Mouse (Mus musculus) brain, embryonic 14.5 days (tissue): ENCODE measurements around the gene Smim27. TPM values are rescaled to one million over a fixed set of nuclear protein-coding genes. Genes with fewer than 3 reads are reported as not detected.

Experiments
- DNase-seq: peaks from one replicate; pipeline ENCODE4 v3.0.0-alpha.2; 2011; ENCODE audit warnings: low read depth
- CTCF ChIP-seq: fragments of 200-500 bp; IDR thresholded peaks from 2 replicates; pipeline ENCODE4 v1.5.1; 2012; ENCODE audit warnings: inconsistent platforms, mild to moderate bottlenecking, moderate library complexity, borderline replicate concordance; ENCODE audit not compliant: insufficient read depth, insufficient read length; ENCODE audit errors: extremely low read depth
- POLR2A ChIP-seq: fragments of 200-500 bp; IDR thresholded peaks from 2 replicates; pipeline ENCODE4 v1.6.1; 2012; ENCODE audit warnings: mild to moderate bottlenecking, inconsistent platforms, borderline replicate concordance; ENCODE audit not compliant: poor library complexity, insufficient read depth, insufficient read length, severe bottlenecking; ENCODE audit errors: extremely low read depth
- polyA plus RNA-seq: library from polyadenylated mRNA; depleted of rRNA; stranded (reverse); fragments of >200 nt; gene quantifications from 2 replicates; pipeline ENCODE4 v1.2.3, GENCODE M21; 2012; rRNA removed

The Smim27 gene
- polyA plus RNA-seq, result 4.4 and 7.6 TPM in 2 replicates

DNA sequence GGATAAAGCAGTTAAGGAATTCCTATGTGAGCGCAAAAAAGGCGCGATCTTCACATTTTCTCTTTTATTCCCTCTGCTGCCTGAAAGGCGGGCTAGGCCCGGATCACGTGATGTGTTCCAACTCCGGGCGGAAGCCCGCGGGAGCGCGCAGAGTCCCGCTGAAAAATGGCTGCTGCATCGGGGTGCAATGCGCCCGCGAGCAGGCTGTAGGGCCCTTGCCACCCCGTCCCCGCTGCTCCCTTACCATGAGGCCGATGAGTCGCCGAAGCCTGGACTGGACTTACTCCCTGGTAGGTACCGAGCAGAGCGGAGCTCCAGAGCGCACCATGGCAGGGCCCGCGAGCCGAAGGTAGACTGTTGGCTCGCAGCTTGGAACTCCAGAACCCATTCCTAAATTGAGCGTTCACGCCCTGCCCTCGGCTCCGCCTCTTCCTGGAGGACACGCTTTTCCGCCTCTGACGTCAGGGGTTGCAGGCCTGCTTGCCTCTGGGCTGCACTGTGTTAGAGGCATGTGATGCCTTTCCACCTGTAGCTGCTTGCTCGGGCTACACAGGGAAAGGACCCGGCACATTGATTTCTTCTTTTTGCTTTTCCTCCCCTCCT lies at the start of gene Smim27, which contains the start of gene Topors:
Smim27 (plus strand) TSS at position 150 of the 603 bp plus-strand sequence.
Topors (minus strand) TSS at position 421 of the 603 bp plus-strand sequence.
- no peak for TF ChIP-seq CTCF
- peak; percentile 49; the same call in 1 of the 2 replicates for TF ChIP-seq POLR2A
- peak; percentile 99 for DNase-seq

- DNase-seq, result peak; percentile 7
These were observed 48.9 kb upstream of the Smim27 start for GRCm38 (mm10) chr4:40220437-40220836.

GRCm38 (mm10) chr4:40221004-40221760 lies 48.2 kb upstream of the Smim27 start:
- TF ChIP-seq POLR2A (no peak), CTCF (no peak)
- no peak for DNase-seq

More at GRCm38 (mm10) chr4:40220437-40220836, 48.9 kb upstream of the Smim27 start:
- TF ChIP-seq POLR2A (no peak), CTCF (no peak)

DNA sequence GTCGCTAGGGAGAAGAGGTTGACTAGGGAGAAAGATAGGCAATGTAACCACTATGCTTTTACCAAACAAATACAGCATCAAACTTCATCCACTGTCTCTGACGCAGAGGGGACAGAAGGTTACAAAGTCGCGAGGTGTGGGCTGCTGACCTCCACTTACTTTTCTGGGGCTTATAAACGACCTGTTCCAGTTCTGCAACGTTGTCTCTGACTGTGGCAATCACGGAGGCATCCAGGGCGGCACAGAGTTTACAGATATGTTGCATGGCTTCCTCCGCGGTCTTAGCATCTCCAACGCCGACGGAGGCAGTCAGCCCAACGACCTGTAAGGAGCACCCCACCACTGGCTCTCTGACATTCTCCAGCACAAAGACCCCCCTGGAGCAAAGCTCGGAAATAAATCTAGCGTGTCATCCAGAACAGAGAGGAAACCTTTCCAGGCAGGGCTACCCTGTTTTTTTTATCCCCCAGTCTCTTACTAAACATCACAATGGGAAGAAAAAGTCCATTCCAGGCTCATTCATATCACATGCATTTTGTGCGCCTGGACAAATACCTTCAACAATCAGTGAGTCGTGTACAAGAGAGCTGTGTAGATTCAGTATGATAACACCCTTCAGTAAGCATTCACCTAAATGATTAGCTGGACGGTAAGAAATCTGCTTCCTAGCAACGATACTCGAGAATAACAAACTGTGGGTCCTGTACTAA lies 47.3 kb upstream of the Smim27 start:
- no peak for TF ChIP-seq POLR2A
- TF ChIP-seq CTCF, result no peak
- no peak for DNase-seq

- TF ChIP-seq CTCF (no peak), POLR2A (no peak)
- DNase-seq, result no peak
These were observed 43.3 kb upstream of the Smim27 start for GRCm38 (mm10) chr4:40226095-40226494.

DNA sequence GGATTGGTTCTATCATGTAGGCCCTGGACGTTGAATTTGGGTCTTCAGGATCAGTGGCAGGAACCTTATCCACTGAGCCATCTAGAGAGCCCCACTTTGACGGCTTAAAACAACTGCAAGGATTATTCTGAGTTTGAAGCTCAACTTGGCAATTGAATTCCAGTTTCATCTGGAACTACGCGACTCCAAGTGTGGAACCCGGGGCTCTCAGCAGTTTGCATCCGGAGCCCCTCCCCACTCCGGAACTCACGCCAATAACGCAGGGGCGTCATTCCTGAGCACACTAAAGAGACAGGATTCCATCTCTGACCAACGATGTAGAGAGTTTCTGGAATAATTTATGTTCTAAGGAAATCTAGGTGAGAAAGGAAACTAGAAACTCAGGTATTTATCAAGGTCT lies 42.2 kb upstream of the Smim27 start:
- TF ChIP-seq CTCF, result no peak
- TF ChIP-seq POLR2A, result no peak
- no peak for DNase-seq

DNA sequence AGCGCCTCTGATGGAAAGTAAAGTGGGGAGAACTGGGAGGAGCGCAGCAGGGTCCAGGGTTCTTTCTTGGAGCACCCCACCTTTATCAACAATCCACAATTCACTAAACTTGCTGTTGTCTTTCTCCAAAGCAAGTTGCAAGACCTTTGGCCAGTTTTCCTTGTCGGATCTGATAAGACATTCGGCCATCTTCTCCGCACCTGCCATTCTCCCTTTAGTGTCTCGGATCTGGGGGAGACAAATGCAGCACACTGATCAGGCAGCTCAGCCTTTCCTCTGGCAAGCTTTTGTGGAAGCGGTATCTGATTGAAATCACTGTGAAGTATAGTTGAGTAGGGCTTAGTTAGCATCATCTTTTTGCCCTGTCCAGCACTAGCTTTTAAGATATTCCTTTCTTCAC lies 41.5 kb upstream of the Smim27 start:
- no peak for TF ChIP-seq POLR2A
- no peak for TF ChIP-seq CTCF
- no peak for DNase-seq

- TF ChIP-seq POLR2A (no peak), CTCF (no peak)
- DNase-seq, result no peak
These were observed 39.7 kb upstream of the Smim27 start for GRCm38 (mm10) chr4:40229723-40230122.

GRCm38 (mm10) chr4:40233062-40233664 lies 36.2 kb upstream of the Smim27 start:
- no peak for TF ChIP-seq POLR2A
- TF ChIP-seq CTCF, result no peak
- no peak for DNase-seq

- TF ChIP-seq CTCF (no peak), POLR2A (no peak)
- DNase-seq, result no peak
These were observed 35.1 kb upstream of the Smim27 start for GRCm38 (mm10) chr4:40234256-40234655.

DNA sequence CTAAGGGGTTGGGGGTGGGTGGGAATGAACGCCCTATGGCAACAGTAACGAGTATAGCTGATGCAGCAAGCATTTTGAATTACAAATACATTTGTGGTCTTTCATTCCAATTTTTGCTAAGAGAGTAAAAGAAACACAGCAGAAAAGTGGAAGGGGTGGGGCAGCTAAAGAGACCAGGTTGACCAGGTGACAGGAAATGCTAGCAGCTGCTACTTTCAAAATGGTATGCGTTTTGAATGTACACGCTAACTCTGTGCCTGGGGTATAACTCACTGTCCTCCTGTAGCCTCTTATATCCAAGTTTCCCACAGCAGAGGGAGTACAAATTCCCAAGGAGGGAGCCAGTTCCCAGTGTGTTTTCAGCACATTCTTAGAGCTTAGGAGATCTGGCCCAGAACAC lies 32.5 kb upstream of the Smim27 start:
- TF ChIP-seq CTCF, result no peak
- no peak for TF ChIP-seq POLR2A
- no peak for DNase-seq
